Comparison of ENCODE assay signal across 8 mouse cellular contexts in genomic region chr14:122181815-122182157, GRCm38 (mm10). TPM values are rescaled to one million over a fixed set of nuclear protein-coding genes. Genes with fewer than 3 reads are reported as not detected.
A peak's percentile ranks its signal among the peaks of the same experiment; 100 is the strongest.
DNase-seq lines count a peak whose midpoint lies in the region; ATAC-seq and TF ChIP-seq lines count a peak whose summit lies in the region.

No protein-coding gene starts in this region.

- in situ Hi-C loops in CH12.LX (cut with MboI; ENCODE audit: low pct_ligation_motif_present, low pct_unique_long_range_greater_than_20kb, low sequenced_read_pairs): no loop called here

- no peaks in the 10 kb centered on the region for H3K27me3 ChIP-seq in CH12.LX (replicated peaks)
- no peaks in the 10 kb centered on the region for H3K27me3 ChIP-seq in forebrain, embryonic 16.5 days (replicated peaks; ENCODE audit: control insufficient read depth, insufficient read depth, low read length)

- no peak for DNase-seq in gastrocnemius, adult 2 months
- no peak for DNase-seq in gastrocnemius, postnatal 4 days (ENCODE audit: low spot score in 2 of 2)
- no peak for DNase-seq in CH12.LX (ENCODE audit: extremely low read depth)
- DNase-seq in urinary bladder, postnatal 36 days (ENCODE audit: low spot score in 2 of 2): no peak
- no peak for DNase-seq in urinary bladder, postnatal 4 days (ENCODE audit: low spot score in 2 of 2)
- no peak for DNase-seq in lung, postnatal 25 days (ENCODE audit: low spot score)

- TF ChIP-seq EP300 in CH12.LX (IDR thresholded peaks at IDR 0.05; ENCODE audit: low read length): no peak

- no peaks in the 10 kb centered on the region for H3K9me3 ChIP-seq in CH12.LX (replicated peaks; ENCODE audit: low read length)
- no peaks in the 10 kb centered on the region for H3K9me3 ChIP-seq in forebrain, embryonic 16.5 days (ENCODE audit: control insufficient read depth, low read length)

- peaks cover 3 to 17% of the 10 kb centered on the region in 2 experiments for H3K4me1 ChIP-seq in CH12.LX (ENCODE audit: control insufficient read depth in 1 of 2, insufficient read depth in 2 of 2)
- peaks cover 3% of the 10 kb centered on the region; the same call in 1 of the 2 replicates for H3K4me1 ChIP-seq in forebrain, embryonic 16.5 days (replicated peaks; ENCODE audit: control insufficient read depth, insufficient read depth, low read length)

- TF ChIP-seq POLR2A in CH12.LX (IDR thresholded peaks at IDR 0.05; ENCODE audit: low read depth, low read length): no peak

- peak overlapping the region; percentile 95 for H3K4me3 ChIP-seq in gastrocnemius, adult 2 months
- H3K4me3 ChIP-seq in CH12.LX (replicated peaks in 1 of 3; ENCODE audit: low read depth in 2 of 3, low read length in 2 of 3, poor library complexity in 1 of 3): peak overlapping the region; percentile 69 to 89 (median 76)
- peak overlapping the region; percentile 77 for H3K4me3 ChIP-seq in forebrain, embryonic 16.5 days (replicated peaks; ENCODE audit: low read length)

- peak overlapping the region; percentile 23; the same call in 1 of the 2 replicates for H3K4me2 ChIP-seq in CH12.LX (ENCODE audit: insufficient read depth, low read depth, poor library complexity, severe bottlenecking)
- H3K4me2 ChIP-seq in forebrain, embryonic 16.5 days (ENCODE audit: low read length): peak overlapping the region; percentile 80

- TF ChIP-seq CTCF in gastrocnemius, adult 2 months (IDR thresholded peaks at IDR 0.05): peak; percentile 35
- TF ChIP-seq CTCF in CH12.LX (conservative IDR thresholded peaks at IDR 0.05 in 1 of 2, IDR thresholded peaks at IDR 0.05 in 1 of 2; ENCODE audit: low read depth in 2 of 2, low read length in 2 of 2): peak in 1 of 2 experiments; percentile 29; a peak in 2 of 4 replicates

- dilution Hi-C loops in CH12.LX (cut with MboI; ENCODE audit: extremely low pct_ligation_motif_present, extremely low pct_unique_long_range_greater_than_20kb, low sequenced_read_pairs): no loop called here

- WGBS in forebrain, embryonic 16.5 days: 2% methylated on average over 12 of the region's 12 CpGs

- no peak; the same call in none of the 2 replicates for TF ChIP-seq RAD21 in CH12.LX (IDR thresholded peaks at IDR 0.05; ENCODE audit: low read depth, low read length)

- intact Hi-C loops in gastrocnemius, adult 2 months (cut with DNase I): no loop called here

- H3K36me3 ChIP-seq in CH12.LX (replicated peaks in 1 of 2; ENCODE audit: control insufficient read depth in 1 of 2, insufficient read depth in 1 of 2, low read length in 1 of 2): no peaks in the 10 kb centered on the region
- no peaks in the 10 kb centered on the region for H3K36me3 ChIP-seq in forebrain, embryonic 16.5 days (ENCODE audit: control insufficient read depth, insufficient read depth)

- no peak; the same call in none of the 2 replicates for ATAC-seq in forebrain, embryonic 16.5 days
- ATAC-seq in megakaryocyte, adult 5-6 weeks (ENCODE audit: poor library complexity, severe bottlenecking): peak; percentile 62

- peak overlapping the region; percentile 14 for H3K9ac ChIP-seq in CH12.LX (ENCODE audit: insufficient read depth, low read depth)
- H3K9ac ChIP-seq in forebrain, embryonic 16.5 days (replicated peaks; ENCODE audit: low read depth, low read length): peak overlapping the region; percentile 70

- peak overlapping the region; percentile 90 for H3K27ac ChIP-seq in gastrocnemius, adult 2 months
- H3K27ac ChIP-seq in CH12.LX (ENCODE audit: insufficient read depth, low read depth): no peak overlapping the region
- no peak overlapping the region; the same call in 1 of the 2 replicates for H3K27ac ChIP-seq in forebrain, embryonic 16.5 days (ENCODE audit: low read length)

- H3K79me2 ChIP-seq in CH12.LX (replicated peaks; ENCODE audit: control insufficient read depth, extremely low read depth, insufficient read depth, poor library complexity, severe bottlenecking): no peaks in the 10 kb centered on the region

TF ChIP-seq in CH12.LX, 34 proteins besides CTCF, POLR2A, EP300 and RAD21:
- TF ChIP-seq SMC3 (IDR thresholded peaks at IDR 0.05; ENCODE audit: low read depth, low read length) (peak; percentile 4; the same call in 1 of the 2 replicates), CHD1 (IDR thresholded peaks at IDR 0.05; ENCODE audit: low read depth, low read length) (no peak), MXI1 (IDR thresholded peaks at IDR 0.05; ENCODE audit: low read depth, low read length) (peak; percentile 65; the same call in 1 of the 2 replicates), UBTF (IDR thresholded peaks at IDR 0.05; ENCODE audit: low read depth, low read length) (no peak)

RNA-seq across cellular contexts. Expression of gene Clybl, which starts 0.3 kb away (rescaled TPM):
- total RNA-seq in gastrocnemius, adult 2 months (2021): 10 to 100 TPM; 52.3 to 68.4 TPM
- 10 to 100 TPM; 42.0 to 48.1 TPM for total RNA-seq in gastrocnemius, postnatal 4 days (2021)
- total RNA-seq in CH12.LX (2012; rRNA removed) (9.1 and 16.5 TPM in 2 replicates), CH12.LX (2014; rRNA removed) (15.8 and 18.7 TPM in 2 replicates)
- polyA plus RNA-seq in CH12.LX (2012; ENCODE audit: insufficient read length, low read depth): 25.7 and 29.4 TPM in 2 replicates
- 7.5 and 8.4 TPM in 2 replicates for polyA plus RNA-seq in forebrain, embryonic 16.5 days (2015; fragmentation: Nextera tagmentation; extraction: Ambion mirVana)
- total RNA-seq in megakaryocyte, adult 5-6 weeks (2015): 11.1 and 13.1 TPM in 2 replicates
- total RNA-seq in megakaryocyte, adult 5-6 weeks (2017): 1.7 and 4.8 TPM in 2 replicates
